ENCODE assay signal across 9 mouse cellular contexts in the genomic region with DNA sequence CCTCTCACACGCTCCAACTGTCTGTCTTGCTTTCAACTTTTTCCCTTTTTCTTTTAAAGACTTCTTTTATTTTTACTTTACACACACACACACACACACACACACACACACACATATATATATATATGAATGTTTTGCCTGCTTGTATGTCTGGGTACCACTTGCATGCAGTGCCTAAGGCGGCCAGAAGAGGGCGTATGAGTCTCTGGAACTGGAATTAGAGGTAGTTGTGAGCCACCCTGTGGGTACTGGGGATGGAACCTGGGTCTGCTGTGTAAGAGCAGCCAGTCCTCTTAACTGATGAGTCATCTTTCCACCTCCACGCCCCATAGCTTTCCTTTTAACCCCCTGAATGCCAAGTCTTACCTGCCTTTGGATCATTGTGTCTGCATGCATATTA. TPM values are rescaled to one million over a fixed set of nuclear protein-coding genes. Genes with fewer than 3 reads are reported as not detected.
DNase-seq lines count a peak whose midpoint lies in the region; ATAC-seq lines count a peak whose summit lies in the region.
"Had no signal": no experiment of that assay in that cellular context is flagged by ENCODE, and none has a peak within 500 bp of the region (broad histone marks: within the 10 kb centered on the region; RNA-seq: fewer than 3 reads in every experiment).

No protein-coding gene starts in this region.

- no peak overlapping the region for H3K9ac ChIP-seq in neural tube, embryonic 15.5 days (replicated peaks)

- H3K9me3 ChIP-seq in neural tube, embryonic 15.5 days (replicated peaks), result no peaks in the 10 kb centered on the region
- no peaks in the 10 kb centered on the region for H3K9me3 ChIP-seq in embryonic facial prominence, embryonic 10.5 days
- H3K9me3 ChIP-seq: megakaryocyte, embryonic 14.5 days had no signal

- no peak overlapping the region for H3K4me3 ChIP-seq in neural tube, embryonic 15.5 days (replicated peaks)
- H3K4me3 ChIP-seq in embryonic facial prominence, embryonic 10.5 days, result no peak overlapping the region
- H3K4me3 ChIP-seq: megakaryocyte, embryonic 14.5 days had no signal

- H3K27ac ChIP-seq in neural tube, embryonic 15.5 days (replicated peaks), result no peak overlapping the region
- H3K27ac ChIP-seq in embryonic facial prominence, embryonic 10.5 days (replicated peaks), result no peak overlapping the region

- H3K4me2 ChIP-seq in neural tube, embryonic 15.5 days, result no peak overlapping the region

- peak; percentile 57 for DNase-seq in cerebellum, adult 11-12 months
- DNase-seq in cerebellum, adult 8-10 months, result no peak
- peak; percentile 47 for DNase-seq in neural tube, embryonic 10.5 days (ENCODE audit: extremely low spot score, low spot score)
- DNase-seq in embryonic facial prominence, embryonic 10.5 days (ENCODE audit: low spot score), result peak; percentile 51
- DNase-seq in retina, postnatal 1 day, result peak; percentile 44
- DNase-seq in gastrocnemius, postnatal 4 days (ENCODE audit: low spot score in 2 of 2), result no peak

- 32% methylated on average over 4 of the region's 4 CpGs for WGBS in neural tube, embryonic 15.5 days
- 38% methylated on average over 4 of the region's 4 CpGs for WGBS in embryonic facial prominence, embryonic 10.5 days

- H3K36me3 ChIP-seq in neural tube, embryonic 15.5 days, result peaks cover 28% of the 10 kb centered on the region; the same call in 1 of the 2 replicates
- no peaks in the 10 kb centered on the region for H3K36me3 ChIP-seq in embryonic facial prominence, embryonic 10.5 days (replicated peaks)

- ATAC-seq in neural tube, embryonic 15.5 days (ENCODE audit: low FRiP score), result no peak
- no peak for ATAC-seq in inflammation-experienced regulatory T-cells, adult 6 months

- no peaks in the 10 kb centered on the region for H3K27me3 ChIP-seq in neural tube, embryonic 15.5 days (replicated peaks)
- peaks cover 22% of the 10 kb centered on the region for H3K27me3 ChIP-seq in embryonic facial prominence, embryonic 10.5 days (replicated peaks; ENCODE audit: low read depth, poor library complexity, severe bottlenecking)

- peaks cover 18% of the 10 kb centered on the region for H3K4me1 ChIP-seq in neural tube, embryonic 15.5 days
- H3K4me1 ChIP-seq in embryonic facial prominence, embryonic 10.5 days, result peaks cover 20% of the 10 kb centered on the region

RNA-seq across cellular contexts. Expression of a gene that starts 17.9 kb away (rescaled TPM):
- 0.70 and 0.73 TPM in 2 replicates for polyA plus RNA-seq in neural tube, embryonic 15.5 days (2015; fragmentation: Nextera tagmentation; extraction: Ambion mirVana)
- polyA plus RNA-seq in embryonic facial prominence, embryonic 10.5 days (2016; fragmentation: Nextera tagmentation; extraction: Ambion mirVana), result 1.8 and 2.1 TPM in 2 replicates
- total RNA-seq in gastrocnemius, postnatal 4 days (2021), result 1 to 10 TPM; 1.7 to 2.3 TPM
- polyA plus RNA-seq in inflammation-experienced regulatory T-cells, adult 6 months (2017; shearing (Covaris generic)), result 1 to 10 TPM; 3.9 to 6.3 (median 6.0) TPM

RNA-seq across cellular contexts. Expression of a gene that starts 19.1 kb away (rescaled TPM):
- polyA plus RNA-seq in neural tube, embryonic 15.5 days (2015; fragmentation: Nextera tagmentation; extraction: Ambion mirVana), result 17.7 and 22.1 TPM in 2 replicates
- 14.7 and 15.1 TPM in 2 replicates for polyA plus RNA-seq in embryonic facial prominence, embryonic 10.5 days (2016; fragmentation: Nextera tagmentation; extraction: Ambion mirVana)
- total RNA-seq in gastrocnemius, postnatal 4 days (2021), result under 1 TPM; 0.12 to 0.18 TPM
- polyA plus RNA-seq in inflammation-experienced regulatory T-cells, adult 6 months (2017; shearing (Covaris generic)), result not detected

RNA-seq across cellular contexts. Expression of a gene that starts 46.8 kb away (rescaled TPM):
- 42.6 and 42.8 TPM in 2 replicates for polyA plus RNA-seq in neural tube, embryonic 15.5 days (2015; fragmentation: Nextera tagmentation; extraction: Ambion mirVana)
- 61.9 and 66.2 TPM in 2 replicates for polyA plus RNA-seq in embryonic facial prominence, embryonic 10.5 days (2016; fragmentation: Nextera tagmentation; extraction: Ambion mirVana)
- total RNA-seq in gastrocnemius, postnatal 4 days (2021), result 10 to 100 TPM; 24.8 to 25.0 TPM
- 10 to 100 TPM; 29.5 to 33.6 (median 31.0) TPM for polyA plus RNA-seq in inflammation-experienced regulatory T-cells, adult 6 months (2017; shearing (Covaris generic))

Comparison
In these comparisons a context has a peak if more than half of its experiments do, and no peak if none do; other contexts are left out.
1. DNase-seq: peak in cerebellum, adult 11-12 months (single experiment), neural tube, embryonic 10.5 days (single experiment), embryonic facial prominence, embryonic 10.5 days (single experiment) and retina, postnatal 1 day (single experiment); none in cerebellum, adult 8-10 months (single experiment) and gastrocnemius, postnatal 4 days (0 of 2).
2. RNA of a gene that starts 19.1 kb away (polyA plus RNA-seq): 17.7 to 22.1 TPM in neural tube, embryonic 15.5 days and 14.7 to 15.1 TPM in embryonic facial prominence, embryonic 10.5 days; not detected in inflammation-experienced regulatory T-cells, adult 6 months; every median in the first group is over 10 times any median in the second.